Mouse (Mus musculus) heart, embryonic 13.5 days (tissue): ENCODE measurements around the gene Slc41a2. TPM values are rescaled to one million over a fixed set of nuclear protein-coding genes. Genes with fewer than 3 reads are reported as not detected.
A peak's percentile ranks its signal among the peaks of the same experiment; 100 is the strongest.
"Not testable (repeated sequence)": the region's sequence is repeated elsewhere in the genome, so short reads cannot be mapped to it uniquely, and the experiment has no call there.

Source experiments
- ATAC-seq: fragments of 200-750 bp; cut with Nextera tagmentation; 2 replicates; pipeline ENCODE4 v1.8.0; 2017; ENCODE audit warnings: moderate TSS enrichment; ENCODE audit not compliant: insufficient number of reproducible peaks, low FRiP score, low TSS enrichment; ENCODE audit errors: extremely low read depth
- H3K27ac ChIP-seq: fragments of 300-500 bp; sonication (generic); replicated peaks from 2 replicates; pipeline ENCODE4 v1.5.1; 2015; ENCODE audit warnings: moderate library complexity, mild to moderate bottlenecking, inconsistent platforms
- H3K27me3 ChIP-seq: fragments of 300-500 bp; sonication (generic); replicated peaks from 2 replicates; pipeline ENCODE4 v1.6.1; 2015; ENCODE audit warnings: mild to moderate bottlenecking, inconsistent platforms
- H3K36me3 ChIP-seq: fragments of 300-500 bp; sonication (generic); 2 replicates; pipeline ENCODE4 v1.6.1; 2015; ENCODE audit warnings: mild to moderate bottlenecking, inconsistent platforms
- H3K4me1 ChIP-seq: fragments of 300-500 bp; sonication (generic); 2 replicates; pipeline ENCODE4 v1.6.1; 2015; ENCODE audit warnings: inconsistent platforms
- H3K4me2 ChIP-seq: fragments of 300-500 bp; sonication (generic); 2 replicates; pipeline ENCODE4 v1.6.1; 2015; ENCODE audit warnings: inconsistent platforms, mild to moderate bottlenecking, moderate library complexity
- H3K4me3 ChIP-seq: fragments of 300-500 bp; sonication (generic); 2 replicates; pipeline ENCODE4 v1.5.1; 2015; ENCODE audit warnings: moderate library complexity, mild to moderate bottlenecking, inconsistent platforms
- H3K9ac ChIP-seq: fragments of 300-500 bp; sonication (generic); 2 replicates; pipeline ENCODE4 v1.6.1; 2015; ENCODE audit warnings: inconsistent platforms, mild to moderate bottlenecking, moderate library complexity
- H3K9me3 ChIP-seq: fragments of 300-500 bp; sonication (generic); 2 replicates; pipeline ENCODE4 v1.6.1; 2016; ENCODE audit warnings: inconsistent platforms
- WGBS: fragments of 180-500 bp; shearing (Covaris S2); methylation state at CpG from one replicate; pipeline ENCODE4 v1.1.7; 2015; ENCODE audit warnings: mixed read lengths; 5-methylcytosine and 5-hydroxymethylcytosine counted together
- polyA plus RNA-seq: library from polyadenylated mRNA; unstranded; fragments of >200 nt; fragmentation: Nextera tagmentation; extraction: Ambion mirVana; gene quantifications from 2 replicates; pipeline ENCODE4 v1.2.1, GENCODE M21; 2015

Slc41a2 gene
- polyA plus RNA-seq, 1 experiment from 2014 or later, result 0.62 TPM

GRCm38 (mm10) chr10:83374045-83374656, 36.5 kb upstream of the Slc41a2 start:
- ATAC-seq, result no peak
- H3K9ac ChIP-seq, result no peak overlapping the region
- H3K9me3 ChIP-seq, result no peaks in the 10 kb centered on the region
- H3K4me1 ChIP-seq, result peaks cover 22% of the 10 kb centered on the region
- no peak overlapping the region for H3K27ac ChIP-seq
- peaks cover 54% of the 10 kb centered on the region for H3K36me3 ChIP-seq
- H3K4me2 ChIP-seq, result no peak overlapping the region
- 89% methylated on average over 3 of the region's 3 CpGs for WGBS
- H3K4me3 ChIP-seq, result no peak overlapping the region
- H3K27me3 ChIP-seq, result no peaks in the 10 kb centered on the region

GRCm38 (mm10) chr10:83368918-83369317, 31.2 kb upstream of the Slc41a2 start:
- no peaks in the 10 kb centered on the region for H3K9me3 ChIP-seq
- H3K27me3 ChIP-seq, result peaks cover 4% of the 10 kb centered on the region; the same call in 1 of the 2 replicates
- no peak for ATAC-seq
- H3K27ac ChIP-seq, result no peak overlapping the region
- no peak overlapping the region for H3K4me2 ChIP-seq
- H3K9ac ChIP-seq, result no peak overlapping the region
- H3K4me1 ChIP-seq, result no peaks in the 10 kb centered on the region
- WGBS, result 81% methylated on average over 5 of the region's 5 CpGs
- H3K36me3 ChIP-seq, result peaks cover 90% of the 10 kb centered on the region
- H3K4me3 ChIP-seq, result no peak overlapping the region

GRCm38 (mm10) chr10:83363451-83363850, 25.8 kb upstream of the Slc41a2 start:
- WGBS, result 82% methylated on average over 8 of the region's 8 CpGs
- H3K27ac ChIP-seq, result no peak overlapping the region
- ATAC-seq, result no peak
- H3K4me3 ChIP-seq, result no peak overlapping the region
- H3K27me3 ChIP-seq, result peaks cover 4% of the 10 kb centered on the region; the same call in 1 of the 2 replicates
- H3K9me3 ChIP-seq, result no peaks in the 10 kb centered on the region
- H3K36me3 ChIP-seq, result peaks cover 61% of the 10 kb centered on the region
- H3K4me1 ChIP-seq, result peaks cover 34% of the 10 kb centered on the region
- no peak overlapping the region for H3K9ac ChIP-seq
- H3K4me2 ChIP-seq, result no peak overlapping the region

- WGBS, result 63% methylated on average over 5 of the region's 5 CpGs
- Histone ChIP-seq H3K4me3 (no peak overlapping the region), H3K4me2 (peak overlapping the region; percentile 89), H3K27ac (no peak overlapping the region), H3K4me1 (peaks cover 34% of the 10 kb centered on the region), H3K9ac (no peak overlapping the region), H3K27me3 (peaks cover 4% of the 10 kb centered on the region; the same call in 1 of the 2 replicates), H3K36me3 (peaks cover 45% of the 10 kb centered on the region), H3K9me3 (no peaks in the 10 kb centered on the region)
- no peak for ATAC-seq
Measured at GRCm38 (mm10) chr10:83361643-83362382, 24.1 kb upstream of the Slc41a2 start.

GRCm38 (mm10) chr10:83360356-83360755, 22.7 kb upstream of the Slc41a2 start:
- no peaks in the 10 kb centered on the region for H3K9me3 ChIP-seq
- WGBS, result under 1% methylated on average over 40 of the region's 40 CpGs
- H3K9ac ChIP-seq, result peak overlapping the region; percentile 94
- peak overlapping the region; percentile 58 for H3K27ac ChIP-seq
- H3K4me3 ChIP-seq, result peak overlapping the region; percentile 93
- peak; percentile 35; the same call in 1 of the 2 replicates for ATAC-seq
- peaks cover 30% of the 10 kb centered on the region for H3K36me3 ChIP-seq
- peak overlapping the region; percentile 89 for H3K4me2 ChIP-seq
- H3K4me1 ChIP-seq, result peaks cover 34% of the 10 kb centered on the region
- H3K27me3 ChIP-seq, result no peaks in the 10 kb centered on the region

GRCm38 (mm10) chr10:83359956-83360355, 22.3 kb upstream of the Slc41a2 start, which contains the start of gene D10Wsu102e:
D10Wsu102e (plus strand) TSS chr10:83360221.
- peak within 1 kb of the TSS; percentile 93 for H3K4me3 ChIP-seq
- peak within 1 kb of the TSS; percentile 58 for H3K27ac ChIP-seq
- no peaks in the 10 kb centered on the region for H3K9me3 ChIP-seq
- ATAC-seq, result peak; percentile 93
- peak within 1 kb of the TSS; percentile 94 for H3K9ac ChIP-seq
- H3K4me1 ChIP-seq, result peaks cover 34% of the 10 kb centered on the region
- under 1% methylated on average over 30 of the region's 30 CpGs for WGBS
- H3K27me3 ChIP-seq, result no peaks in the 10 kb centered on the region
- peak within 1 kb of the TSS; percentile 89 for H3K4me2 ChIP-seq
- peaks cover 26% of the 10 kb centered on the region for H3K36me3 ChIP-seq

- H3K27me3 ChIP-seq, result no peaks in the 10 kb centered on the region
- ATAC-seq, result no peak
- H3K9me3 ChIP-seq, result no peaks in the 10 kb centered on the region
- H3K27ac ChIP-seq, result no peak overlapping the region; the same call in 1 of the 2 replicates
- H3K9ac ChIP-seq, result peak overlapping the region; percentile 52; the same call in 1 of the 2 replicates
- H3K4me1 ChIP-seq, result peaks cover 37% of the 10 kb centered on the region
- H3K4me3 ChIP-seq, result peak overlapping the region; percentile 93
- WGBS, result 85% methylated on average over 4 of the region's 4 CpGs
- H3K36me3 ChIP-seq, result peaks cover 21% of the 10 kb centered on the region
- peak overlapping the region; percentile 89 for H3K4me2 ChIP-seq
Measured at GRCm38 (mm10) chr10:83359451-83359850, 21.8 kb upstream of the Slc41a2 start.

GRCm38 (mm10) chr10:83356416-83356815, 18.7 kb upstream of the Slc41a2 start:
- Histone ChIP-seq H3K9ac (no peak overlapping the region), H3K36me3 (no peaks in the 10 kb centered on the region), H3K4me1 (peaks cover 24% of the 10 kb centered on the region), H3K4me2 (no peak overlapping the region), H3K4me3 (no peak overlapping the region), H3K27ac (no peak overlapping the region), H3K9me3 (no peaks in the 10 kb centered on the region), H3K27me3 (no peaks in the 10 kb centered on the region)
- 71% methylated on average over 12 of the region's 12 CpGs for WGBS
- ATAC-seq, result no peak

- ATAC-seq, result no peak
Measured at GRCm38 (mm10) chr10:83354333-83354719, 16.6 kb upstream of the Slc41a2 start.

GRCm38 (mm10) chr10:83353680-83354332, 16.1 kb upstream of the Slc41a2 start:
- Histone ChIP-seq H3K36me3 (no peaks in the 10 kb centered on the region), H3K27ac (peak overlapping the region; percentile 69), H3K4me2 (peak overlapping the region; percentile 50), H3K4me3 (no peak overlapping the region; the same call in 1 of the 2 replicates), H3K4me1 (peaks cover 10% of the 10 kb centered on the region), H3K27me3 (peaks cover 13% of the 10 kb centered on the region; the same call in 1 of the 2 replicates), H3K9ac (peak overlapping the region; percentile 54), H3K9me3 (no peaks in the 10 kb centered on the region)
- WGBS, result 32% methylated on average over 14 of the region's 14 CpGs
- no peak for ATAC-seq

More at GRCm38 (mm10) chr10:83354333-83354719, 16.6 kb upstream of the Slc41a2 start:
- H3K27me3 ChIP-seq, result peaks cover 9% of the 10 kb centered on the region; the same call in 1 of the 2 replicates
- H3K9me3 ChIP-seq, result no peaks in the 10 kb centered on the region
- H3K9ac ChIP-seq, result peak overlapping the region; percentile 54
- H3K36me3 ChIP-seq, result no peaks in the 10 kb centered on the region
- peak overlapping the region; percentile 69 for H3K27ac ChIP-seq
- H3K4me1 ChIP-seq, result peaks cover 10% of the 10 kb centered on the region
- peak overlapping the region; percentile 50 for H3K4me2 ChIP-seq
- H3K4me3 ChIP-seq, result no peak overlapping the region
- 54% methylated on average over 8 of the region's 8 CpGs for WGBS

GRCm38 (mm10) chr10:83351779-83352178, 14.1 kb upstream of the Slc41a2 start:
- not testable (repeated sequence) for H3K9me3 ChIP-seq, ATAC-seq, H3K4me3 ChIP-seq, H3K9ac ChIP-seq, H3K4me2 ChIP-seq, H3K27ac ChIP-seq, H3K36me3 ChIP-seq
- Histone ChIP-seq H3K4me1 (peaks cover 19% of the 10 kb centered on the region), H3K27me3 (peaks cover 13% of the 10 kb centered on the region; the same call in 1 of the 2 replicates)
- 82% methylated on average over 4 of the region's 4 CpGs for WGBS
